Mouse (Mus musculus) ES-E14 (cell line): ENCODE measurements around the gene Olfr689.

Experiments
- CHD2 ChIP-seq: IDR thresholded peaks from 2 replicates; pipeline ENCODE4 v1.6.1; 2014; ENCODE audit warnings: mild to moderate bottlenecking, low read depth, low read length, inconsistent platforms
- MAFK ChIP-seq: IDR thresholded peaks from 2 replicates; pipeline ENCODE4 v1.6.1; 2014; ENCODE audit warnings: mild to moderate bottlenecking, low read depth, low read length, inconsistent platforms; ENCODE audit not compliant: insufficient read depth
- ZC3H11A ChIP-seq: IDR thresholded peaks from 2 replicates; pipeline ENCODE4 v1.6.1; 2012; ENCODE audit warnings: low read depth, mild to moderate bottlenecking, inconsistent platforms, low read length, borderline replicate concordance
- ZNF384 ChIP-seq: IDR thresholded peaks from 2 replicates; pipeline ENCODE4 v1.6.1; 2012; ENCODE audit warnings: low read depth, low read length, inconsistent platforms

- TF ChIP-seq CHD2 (no peak), ZNF384 (no peak), ZC3H11A (no peak), MAFK (no peak)
These were observed 57.6 kb downstream of the Olfr689 start for GRCm38 (mm10) chr7:105368521-105368920.
